Mouse (Mus musculus) CH12.LX (cell line): Measurements from ENCODE around the gene Ror1. TPM values are rescaled to one million over a fixed set of nuclear protein-coding genes. Genes with fewer than 3 reads are reported as not detected.

Experiments
- DNase-seq: peaks from one replicate; pipeline ENCODE4 v3.0.0-alpha.2; 2013; ENCODE audit errors: extremely low read depth
- H3K27ac ChIP-seq: 2 replicates; pipeline ENCODE4 v1.5.1; 2012; ENCODE audit warnings: low read depth, mild to moderate bottlenecking, control low read depth, moderate library complexity; ENCODE audit not compliant: insufficient read depth
- H3K27me3 ChIP-seq: replicated peaks from 2 replicates; pipeline ENCODE3; 2012; ENCODE audit warnings: inconsistent platforms
- H3K36me3 ChIP-seq, 2 experiments: replicated peaks in 1 of 2; 2 replicates each; pipeline versions ENCODE3 to v1.6.1; 2012; ENCODE audit warnings: inconsistent platforms in 1 of 2, low read length in 1 of 2, mild to moderate bottlenecking in 1 of 2, mixed read lengths in 1 of 2, moderate library complexity in 1 of 2; ENCODE audit not compliant: control insufficient read depth in 1 of 2, insufficient read depth in 1 of 2
- H3K4me1 ChIP-seq, 2 experiments: 2 replicates each; pipeline ENCODE4 v1.6.1; 2012; ENCODE audit warnings: inconsistent platforms in 1 of 2, moderate library complexity in 1 of 2; ENCODE audit not compliant: insufficient read depth in 2 of 2, control insufficient read depth in 1 of 2
- H3K4me2 ChIP-seq: 2 replicates; pipeline ENCODE4 v1.6.1; 2012; ENCODE audit warnings: low read depth, mild to moderate bottlenecking, control low read depth; ENCODE audit not compliant: poor library complexity, insufficient read depth, severe bottlenecking
- H3K4me3 ChIP-seq, 3 experiments: fragments of 150-350 bp in 1 of 3; sonication (generic) in 1 of 3; replicated peaks in 1 of 3; 2 replicates each; pipeline versions ENCODE3 to v1.5.1; 2011 to 2012; ENCODE audit warnings: low read depth in 2 of 3, low read length in 2 of 3, mild to moderate bottlenecking in 2 of 3, moderate library complexity in 2 of 3, control low read depth in 1 of 3, improper control_type of control experiment in 1 of 3, inconsistent platforms in 1 of 3, mixed read lengths in 1 of 3; ENCODE audit not compliant: poor library complexity in 1 of 3
- H3K79me2 ChIP-seq: replicated peaks from 2 replicates; pipeline ENCODE4 v1.6.1; 2012; ENCODE audit warnings: mild to moderate bottlenecking, moderate library complexity; ENCODE audit not compliant: control insufficient read depth, poor library complexity, insufficient read depth, severe bottlenecking; ENCODE audit errors: extremely low read depth
- H3K9ac ChIP-seq: 2 replicates; pipeline ENCODE4 v1.6.1; 2012; ENCODE audit warnings: low read depth, mild to moderate bottlenecking, control low read depth, moderate library complexity; ENCODE audit not compliant: insufficient read depth
- H3K9me3 ChIP-seq: replicated peaks from 2 replicates; pipeline ENCODE3; 2012; ENCODE audit warnings: low read length, inconsistent platforms, mixed read lengths
- BHLHE40 ChIP-seq: IDR thresholded peaks from 2 replicates; pipeline ENCODE4 v1.6.1; 2011; ENCODE audit warnings: mild to moderate bottlenecking, low read depth, low read length, improper control_type of control experiment
- CHD1 ChIP-seq: IDR thresholded peaks from 2 replicates; pipeline ENCODE4 v1.6.1; 2012; ENCODE audit warnings: low read depth, low read length, improper control_type of control experiment, inconsistent platforms
- CTCF ChIP-seq, 2 experiments: IDR thresholded peaks in 1 of 2; conservative IDR thresholded peaks in 1 of 2; 2 replicates each; pipeline ENCODE4 v1.5.1; 2011 to 2012; ENCODE audit warnings: low read depth in 2 of 2, low read length in 2 of 2, improper control_type of control experiment in 1 of 2, inconsistent platforms in 1 of 2, mild to moderate bottlenecking in 1 of 2, moderate library complexity in 1 of 2
- ELF1 ChIP-seq: IDR thresholded peaks from 2 replicates; pipeline ENCODE4 v1.6.1; 2014; ENCODE audit warnings: low read depth, mild to moderate bottlenecking, inconsistent platforms, low read length, improper control_type of control experiment
- EP300 ChIP-seq: IDR thresholded peaks from 2 replicates; pipeline ENCODE4 v1.6.1; 2011; ENCODE audit warnings: low read length, improper control_type of control experiment
- HCFC1 ChIP-seq: IDR thresholded peaks from 2 replicates; pipeline ENCODE4 v1.6.1; 2012; ENCODE audit warnings: low read depth, mild to moderate bottlenecking, inconsistent platforms, low read length, improper control_type of control experiment
- JUN ChIP-seq: IDR thresholded peaks from 2 replicates; pipeline ENCODE4 v1.6.1; 2011; ENCODE audit warnings: low read depth, mild to moderate bottlenecking, low read length, improper control_type of control experiment, moderate library complexity; ENCODE audit not compliant: insufficient read depth
- JUND ChIP-seq: conservative IDR thresholded peaks from 2 replicates; pipeline ENCODE4 v1.6.1; 2011; ENCODE audit warnings: low read depth, low read length, improper control_type of control experiment
- KAT2A ChIP-seq: IDR thresholded peaks from 2 replicates; pipeline ENCODE4 v1.6.1; 2012; ENCODE audit warnings: low read length, improper control_type of control experiment, inconsistent platforms; ENCODE audit not compliant: insufficient replicate concordance
- MAFK ChIP-seq: IDR thresholded peaks from 2 replicates; pipeline ENCODE4 v1.6.1; 2011; ENCODE audit warnings: low read length, improper control_type of control experiment; ENCODE audit not compliant: insufficient replicate concordance
- MAX ChIP-seq: IDR thresholded peaks from 2 replicates; pipeline ENCODE4 v1.6.1; 2011; ENCODE audit warnings: low read length, improper control_type of control experiment
- MEF2A ChIP-seq: IDR thresholded peaks from 2 replicates; pipeline ENCODE4 v1.6.1; 2014; ENCODE audit warnings: low read depth, mild to moderate bottlenecking, inconsistent platforms, low read length, improper control_type of control experiment, borderline replicate concordance
- MYC ChIP-seq: IDR thresholded peaks from 2 replicates; pipeline ENCODE4 v1.6.1; 2011; ENCODE audit warnings: low read depth, mild to moderate bottlenecking, improper control_type of control experiment, low read length
- PAX5 ChIP-seq: IDR thresholded peaks from 2 replicates; pipeline ENCODE4 v1.6.1; 2012; ENCODE audit warnings: low read length, inconsistent platforms, mixed read lengths
- RAD21 ChIP-seq: IDR thresholded peaks from 2 replicates; pipeline ENCODE4 v1.6.1; 2011; ENCODE audit warnings: low read depth, mild to moderate bottlenecking, low read length, improper control_type of control experiment, moderate library complexity
- RCOR1 ChIP-seq: conservative IDR thresholded peaks from 2 replicates; pipeline ENCODE4 v1.6.1; 2012; ENCODE audit warnings: low read depth, mild to moderate bottlenecking, inconsistent platforms, low read length, improper control_type of control experiment
- SIN3A ChIP-seq: IDR thresholded peaks from 2 replicates; pipeline ENCODE4 v1.6.1; 2012; ENCODE audit warnings: low read length, improper control_type of control experiment, inconsistent platforms
- SMC3 ChIP-seq: IDR thresholded peaks from 2 replicates; pipeline ENCODE4 v1.6.1; 2011; ENCODE audit warnings: low read depth, low read length, improper control_type of control experiment
- TBP ChIP-seq: conservative IDR thresholded peaks from 2 replicates; pipeline ENCODE4 v1.6.1; 2011; ENCODE audit warnings: low read depth, low read length, improper control_type of control experiment
- UBTF ChIP-seq: IDR thresholded peaks from 2 replicates; pipeline ENCODE4 v1.6.1; 2012; ENCODE audit warnings: low read depth, mild to moderate bottlenecking, inconsistent platforms, low read length, improper control_type of control experiment, moderate library complexity
- USF2 ChIP-seq: conservative IDR thresholded peaks from 2 replicates; pipeline ENCODE4 v1.6.1; 2011; ENCODE audit warnings: low read depth, low read length, improper control_type of control experiment
- ZC3H11A ChIP-seq: IDR thresholded peaks from 2 replicates; pipeline ENCODE4 v1.6.1; 2012; ENCODE audit warnings: low read depth, mild to moderate bottlenecking, inconsistent platforms, low read length, improper control_type of control experiment
- ZKSCAN1 ChIP-seq: IDR thresholded peaks from 2 replicates; pipeline ENCODE4 v1.6.1; 2012; ENCODE audit warnings: low read depth, inconsistent platforms, low read length, improper control_type of control experiment, borderline replicate concordance
- ZMIZ1 ChIP-seq: IDR thresholded peaks from 2 replicates; pipeline ENCODE4 v1.6.1; 2012; ENCODE audit warnings: low read depth, mild to moderate bottlenecking, inconsistent platforms, low read length, improper control_type of control experiment
- dilution Hi-C: fragments of 300-500 bp; cut with MboI; formaldehyde crosslinking; loops from 2 replicates; pipeline ENCODE4 v1.14.3; 2020; ENCODE audit warnings: low sequenced_read_pairs; ENCODE audit not compliant: extremely low pct_unique_long_range_greater_than_20kb, extremely low pct_ligation_motif_present
- in situ Hi-C: fragments of 300-500 bp; cut with MboI; formaldehyde crosslinking; loops from 3 replicates; pipeline ENCODE4 v1.14.3; 2019; ENCODE audit warnings: low sequenced_read_pairs, low pct_ligation_motif_present, low pct_unique_long_range_greater_than_20kb, mixed read lengths
- polyA plus RNA-seq: library from polyadenylated mRNA; unstranded; fragments of >175 nt; gene quantifications from 2 replicates; pipeline ENCODE4 v1.2.1, GENCODE M21; 2012; ENCODE audit warnings: low read depth; ENCODE audit not compliant: insufficient read length
- total RNA-seq, 2 experiments: library from RNA; depleted of rRNA; stranded (reverse); fragments of 300-350 nt in 1 of 2; fragments of >200 nt in 1 of 2; gene quantifications; 2 replicates each; pipeline ENCODE4 v1.2.3; 2012 to 2014

Ror1 gene
- total and polyA plus RNA-seq, 3 experiments: not detected

DNA sequence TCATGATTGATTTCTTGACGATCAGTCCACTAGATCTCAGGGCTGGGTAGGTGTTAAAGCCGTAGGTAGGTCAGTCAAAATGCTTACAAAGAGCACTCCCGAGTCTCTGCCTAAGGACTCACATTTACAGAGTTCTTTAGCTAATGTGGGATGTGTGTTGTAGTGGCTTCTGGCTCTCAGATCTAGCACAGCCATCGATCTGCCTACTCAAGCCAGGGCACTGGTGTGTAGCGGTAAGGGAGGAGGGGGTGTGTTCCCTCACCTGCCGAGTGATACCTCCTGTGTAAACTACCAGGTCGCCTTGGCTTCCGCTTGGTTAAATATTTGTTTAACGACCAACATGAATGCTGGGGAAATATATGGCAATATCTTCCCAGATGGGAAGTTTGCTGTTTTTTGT is 12.0 kb downstream of the Ror1 start:
- no peak for TF ChIP-seq SMC3
- TF ChIP-seq CHD1: no peak
- no peak for TF ChIP-seq TBP
- no peak for TF ChIP-seq MAX
- TF ChIP-seq MYC: no peak
- no peak for TF ChIP-seq SIN3A
- TF ChIP-seq PAX5: no peak
- TF ChIP-seq ZC3H11A: no peak
- no peak for TF ChIP-seq MAFK
- no peaks in the 10 kb centered on the region for H3K36me3 ChIP-seq
- H3K4me1 ChIP-seq: no peaks in the 10 kb centered on the region
- no peaks in the 10 kb centered on the region for H3K27me3 ChIP-seq
- dilution Hi-C loops: no loop called here
- H3K4me3 ChIP-seq: no peak overlapping the region
- no peaks in the 10 kb centered on the region for H3K9me3 ChIP-seq
- H3K27ac ChIP-seq: no peak overlapping the region
- H3K4me2 ChIP-seq: no peak overlapping the region
- H3K9ac ChIP-seq: no peak overlapping the region
- DNase-seq: no peak
- in situ Hi-C loops: no loop called here
- H3K79me2 ChIP-seq: no peaks in the 10 kb centered on the region

DNA sequence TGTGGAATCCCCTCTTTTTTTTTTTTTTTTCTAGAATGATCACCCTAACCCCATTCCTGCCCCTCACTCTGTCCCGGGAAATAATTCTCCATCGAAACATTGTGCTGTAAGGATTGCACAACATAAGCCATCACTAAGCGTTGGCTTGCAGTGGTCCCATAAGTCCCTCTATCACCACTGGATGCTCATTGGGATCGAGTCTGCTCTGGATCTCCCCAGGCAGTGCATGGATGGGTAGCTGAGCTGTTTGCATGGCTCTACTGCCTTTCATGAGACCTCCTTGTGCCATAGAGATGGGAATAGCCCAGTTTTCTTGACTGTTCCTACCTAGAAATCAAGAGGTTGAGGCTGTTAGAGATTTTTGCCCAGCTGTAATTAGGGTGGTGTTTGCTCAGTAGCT is 13.0 kb downstream of the Ror1 start:
- Histone ChIP-seq H3K9me3 (no peaks in the 10 kb centered on the region), H3K4me3 (no peak overlapping the region), H3K36me3 (no peaks in the 10 kb centered on the region), H3K4me1 (no peaks in the 10 kb centered on the region), H3K4me2 (no peak overlapping the region), H3K27ac (no peak overlapping the region), H3K27me3 (peaks cover 2% of the 10 kb centered on the region), H3K9ac (no peak overlapping the region), H3K79me2 (no peaks in the 10 kb centered on the region)
- dilution Hi-C loops (no loop called here), in situ Hi-C loops (no loop called here)
- no peak for TF ChIP-seq CHD1
- TF ChIP-seq KAT2A: no peak
- no peak for TF ChIP-seq JUN
- no peak for TF ChIP-seq BHLHE40
- TF ChIP-seq RAD21: no peak
- TF ChIP-seq JUND: no peak
- TF ChIP-seq USF2: no peak
- no peak for TF ChIP-seq EP300
- TF ChIP-seq MAX: no peak
- TF ChIP-seq TBP: no peak
- TF ChIP-seq CTCF (conservative IDR thresholded peaks at IDR 0.05 in 1 of 2, IDR thresholded peaks at IDR 0.05 in 1 of 2; ENCODE audit: low read depth in 2 of 2, low read length in 2 of 2): no peak
- TF ChIP-seq ZC3H11A: no peak
- no peak for TF ChIP-seq ELF1
- no peak for TF ChIP-seq ZKSCAN1
- TF ChIP-seq RCOR1: no peak
- no peak for TF ChIP-seq PAX5
- no peak for TF ChIP-seq MEF2A
- no peak for TF ChIP-seq HCFC1
- no peak for TF ChIP-seq ZMIZ1
- TF ChIP-seq UBTF: no peak
- no peak for DNase-seq
